Mouse (Mus musculus) gastrocnemius, postnatal 10 days (tissue): ENCODE results near the gene Nudt21. TPM values are rescaled to one million over a fixed set of nuclear protein-coding genes. Genes with fewer than 3 reads are reported as not detected.

ENCODE experiments used
- DNase-seq: peaks from one replicate; pipeline ENCODE4 v3.0.0; 2021; ENCODE audit warnings: mixed read lengths
- total RNA-seq, 2 experiments: library from RNA; stranded (reverse); gene quantifications; 2 replicates each; pipeline ENCODE4 v1.2.3; 2021

Nudt21 gene
- total RNA-seq, 2 experiments from 2014 or later: 25.9 to 28.3 TPM

DNA sequence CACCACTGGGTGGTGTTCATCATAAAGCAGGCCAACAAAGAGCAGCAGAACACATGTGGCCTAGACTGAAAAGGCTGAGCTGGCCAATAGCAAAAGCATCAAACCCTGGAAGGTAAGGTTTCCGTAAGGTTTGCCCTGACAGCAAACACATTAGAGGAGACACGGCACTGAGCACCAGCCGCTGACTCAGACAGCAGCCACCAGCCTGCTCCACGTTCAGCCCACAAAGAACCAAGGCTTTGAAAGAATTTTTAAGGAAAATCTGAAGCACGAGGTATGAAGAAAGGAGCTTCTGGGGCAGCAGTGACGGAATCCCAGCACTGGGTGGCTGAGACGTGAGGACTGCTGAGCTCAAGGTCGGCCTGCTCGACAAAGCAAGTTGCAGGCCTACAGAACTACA lies 32.7 kb downstream of the Nudt21 start:
- no peak for DNase-seq

DNA sequence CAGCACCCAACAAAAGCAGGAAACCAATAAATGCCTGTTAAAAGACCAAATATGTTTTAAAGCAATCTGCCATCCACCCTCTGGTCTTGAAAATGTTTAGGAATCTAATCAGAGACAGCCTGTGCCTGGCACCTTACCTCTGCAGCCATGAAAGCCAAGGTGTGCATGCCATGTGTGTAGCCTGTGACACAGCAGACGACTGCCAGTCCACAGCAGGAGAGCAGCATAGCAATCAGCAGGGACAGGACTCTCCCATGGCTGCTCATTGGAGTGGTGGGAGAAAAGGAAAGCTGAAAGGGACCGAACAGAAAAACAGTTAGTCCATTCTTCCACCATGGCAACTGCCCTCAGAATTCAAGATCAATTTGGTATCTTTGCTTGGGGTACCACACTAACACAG lies 37.9 kb downstream of the Nudt21 start:
- DNase-seq: no peak

- no peak for DNase-seq
Observed at GRCm38 (mm10) chr8:93989739-93990138, 47.1 kb downstream of the Nudt21 start.

DNA sequence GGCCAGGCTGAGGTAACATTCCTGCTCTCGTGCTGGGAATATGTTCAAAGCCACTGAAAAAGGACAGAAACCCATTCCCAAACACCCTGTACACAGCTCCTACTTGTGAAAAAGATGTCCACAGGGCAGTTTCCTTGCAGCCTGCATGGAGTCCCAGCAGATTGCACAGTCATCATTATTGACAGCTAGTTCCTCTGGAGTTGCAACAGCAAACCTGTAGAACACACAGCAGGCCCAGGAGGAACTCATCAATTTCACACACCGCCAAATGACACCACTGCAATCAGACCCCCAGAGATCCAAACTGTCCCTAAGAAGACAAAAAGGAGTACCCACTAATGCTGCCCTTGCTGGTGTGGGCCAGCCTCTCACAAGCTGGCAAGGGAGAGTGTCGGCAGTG lies 52.1 kb downstream of the Nudt21 start:
- DNase-seq: no peak

- no peak for DNase-seq
Observed at GRCm38 (mm10) chr8:93983827-93984226, 53.0 kb downstream of the Nudt21 start.

- no peak for DNase-seq
Observed at GRCm38 (mm10) chr8:93981679-93982215, 55.1 kb downstream of the Nudt21 start.

DNA sequence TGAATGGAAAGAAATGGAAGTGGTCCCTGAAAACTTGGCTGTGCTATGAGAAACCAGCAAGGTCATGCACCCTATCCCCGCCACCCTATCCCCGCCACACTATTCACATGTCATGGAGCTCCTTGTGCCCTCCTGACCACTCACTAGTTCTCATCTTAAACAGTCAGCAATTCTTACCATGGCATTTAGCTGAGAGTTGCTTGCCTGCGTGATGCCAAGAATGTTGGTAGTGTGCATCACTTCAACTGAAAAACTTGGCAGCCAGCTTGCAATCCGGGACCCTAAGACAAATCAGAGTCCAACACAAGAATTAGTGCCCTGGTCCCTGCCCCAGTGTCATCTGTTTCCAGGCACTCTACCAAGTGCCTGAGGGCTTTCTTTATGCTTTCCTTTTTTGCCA lies 56.7 kb downstream of the Nudt21 start:
- DNase-seq: no peak

- DNase-seq: peak; percentile 3
Observed at GRCm38 (mm10) chr8:93976446-93977211, 60.2 kb downstream of the Nudt21 start.

GRCm38 (mm10) chr8:93975358-93975757 lies 61.5 kb downstream of the Nudt21 start:
- DNase-seq: no peak

GRCm38 (mm10) chr8:93974602-93975186 lies 62.1 kb downstream of the Nudt21 start:
- peak; percentile 3 for DNase-seq

- DNase-seq: peak; percentile 2
Observed at GRCm38 (mm10) chr8:93973831-93974375, 62.9 kb downstream of the Nudt21 start.

DNA sequence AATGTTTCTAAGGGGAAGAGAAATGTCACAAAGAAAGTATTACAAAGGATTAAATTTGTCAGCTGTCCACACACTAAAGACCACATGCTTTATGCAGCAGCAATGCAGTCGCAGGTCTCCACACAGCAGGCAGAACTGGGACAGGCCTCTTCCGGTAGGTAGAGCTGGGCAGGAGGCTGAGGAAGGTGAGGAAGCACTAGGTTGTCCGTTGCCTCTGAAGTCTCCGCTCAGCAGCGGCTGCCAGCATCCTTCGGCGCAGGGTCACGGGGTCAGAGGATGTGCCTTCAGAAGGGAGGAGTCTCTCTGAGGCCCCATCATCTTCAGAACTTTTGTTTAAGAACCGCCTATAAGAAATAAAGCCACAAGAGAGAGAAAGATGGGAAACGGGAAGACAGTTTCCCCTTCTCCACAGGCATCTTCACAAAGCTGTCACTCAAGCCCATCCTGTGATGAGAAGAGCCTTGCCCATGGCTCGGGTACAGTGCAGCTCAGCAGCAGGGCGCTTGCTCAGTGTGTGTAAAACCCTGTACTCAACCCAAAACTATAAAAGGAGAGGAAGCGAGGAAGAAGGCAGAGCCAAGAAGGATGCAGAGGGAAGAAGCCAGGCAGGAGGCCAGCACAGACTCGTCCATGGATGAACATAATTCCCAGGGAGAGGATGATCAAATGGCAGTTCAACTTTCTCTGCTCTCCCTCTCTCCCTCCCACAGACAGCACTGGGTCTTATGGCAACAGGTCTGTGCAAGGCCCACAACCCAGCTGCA lies 63.7 kb downstream of the Nudt21 start:
- peak; percentile 4 for DNase-seq

GRCm38 (mm10) chr8:93972211-93972610 lies 64.6 kb downstream of the Nudt21 start:
- no peak for DNase-seq

DNA sequence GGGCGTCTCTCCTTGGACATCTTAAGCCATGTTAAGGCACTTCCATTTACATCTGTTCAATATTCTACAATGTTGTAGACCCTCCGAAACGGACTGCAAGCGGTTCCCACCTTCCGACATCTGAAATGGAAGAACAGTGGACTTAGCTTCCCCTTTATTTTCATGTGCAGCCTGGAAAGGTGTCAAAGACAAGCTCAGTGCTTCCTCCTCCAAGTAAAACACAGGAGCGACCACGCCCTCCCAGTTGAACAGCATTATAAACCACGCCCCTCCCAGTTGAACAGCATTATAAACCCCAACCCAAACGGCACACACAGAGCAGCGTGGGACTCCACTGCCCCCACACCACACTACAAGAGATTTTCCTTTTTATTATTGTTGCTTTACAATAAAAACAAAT lies 65.4 kb downstream of the Nudt21 start:
- DNase-seq: no peak

DNA sequence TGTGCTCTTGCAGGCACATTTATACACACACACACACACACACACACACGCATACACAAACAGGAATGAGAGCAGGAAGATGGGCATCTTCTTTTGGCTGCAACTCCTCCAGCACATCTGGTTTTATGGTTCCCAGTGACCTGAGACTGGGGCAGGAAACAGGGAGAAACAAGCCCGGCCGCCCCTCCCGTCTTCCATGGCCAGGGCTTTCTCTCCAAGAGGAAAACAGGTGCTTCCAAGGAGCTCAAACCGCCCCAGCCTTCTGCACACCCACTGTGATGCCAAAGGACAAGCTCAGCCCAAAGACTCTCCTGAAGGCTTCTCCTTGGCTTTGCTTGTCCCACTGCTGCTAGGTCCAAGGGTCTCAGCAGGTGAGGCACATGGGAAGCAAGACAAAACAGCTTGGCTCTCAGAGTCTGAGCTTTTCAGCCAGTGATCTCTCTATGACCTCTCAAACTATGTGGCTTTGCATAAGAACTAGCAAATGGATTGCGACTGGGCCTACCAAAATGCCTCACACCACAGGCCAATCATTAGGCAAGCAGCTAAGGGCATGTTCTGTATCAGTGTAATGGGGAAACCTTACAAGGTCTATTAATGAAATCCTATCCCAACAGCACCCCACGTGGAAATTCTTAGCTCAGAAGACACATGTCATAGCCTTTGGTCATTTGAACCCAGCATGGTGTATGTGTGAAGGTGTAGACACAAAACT lies 67.0 kb downstream of the Nudt21 start:
- no peak for DNase-seq

DNA sequence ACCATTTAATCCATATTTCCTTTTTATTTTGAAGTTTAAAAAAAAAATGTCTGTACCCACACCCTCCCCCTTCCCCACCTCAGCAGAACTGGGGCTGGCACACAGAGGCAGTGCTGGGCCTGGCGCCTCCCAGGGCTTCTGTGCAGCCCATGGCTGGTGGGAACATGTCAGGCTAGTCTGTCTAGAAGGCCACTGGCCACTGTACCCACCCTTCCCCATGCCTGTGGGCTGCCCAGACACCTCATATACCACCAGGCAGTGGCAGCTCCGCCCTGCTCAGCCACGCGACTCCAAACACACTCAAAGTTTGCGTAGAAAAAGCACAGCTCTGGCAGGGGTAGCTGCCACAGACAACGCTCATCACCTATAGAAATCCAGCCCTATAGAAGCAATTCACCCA lies 68.5 kb downstream of the Nudt21 start:
- DNase-seq: no peak

Other genes with a start within 250 kb of the Nudt21 start
- gene Gnao1, start 227.1 kb downstream of the Nudt21 start, total RNA-seq: 10 to 100 TPM; 10.1 to 14.9 TPM
- gene Amfr, start 24.2 kb downstream of the Nudt21 start, total RNA-seq: 10 to 100 TPM; 81.5 to 82.3 TPM
- gene Ogfod1, start 167 bp upstream of the Nudt21 start, total RNA-seq: 10 to 100 TPM; 17.2 to 17.6 TPM
- 1 to 10 TPM; 3.9 to 4.7 TPM for gene Bbs2, start 61.9 kb upstream of the Nudt21 start, total RNA-seq
- gene Mt4, start 100.2 kb upstream of the Nudt21 start, total RNA-seq: not detected
- 10 to 100 TPM; 11.0 to 22.2 TPM for gene Mt3, start 115.6 kb upstream of the Nudt21 start, total RNA-seq
- 10 to 100 TPM; 35.0 to 63.8 TPM for gene Mt2, start 135.6 kb upstream of the Nudt21 start, total RNA-seq
- 10 to 100 TPM; 29.0 to 43.8 TPM for gene Mt1, start 142.1 kb upstream of the Nudt21 start, total RNA-seq
- gene Nup93, start 177.5 kb upstream of the Nudt21 start, total RNA-seq: 10 to 100 TPM; 19.3 to 20.3 TPM